Mouse (Mus musculus): ENCODE results near the gene Wdr38.

DNA sequence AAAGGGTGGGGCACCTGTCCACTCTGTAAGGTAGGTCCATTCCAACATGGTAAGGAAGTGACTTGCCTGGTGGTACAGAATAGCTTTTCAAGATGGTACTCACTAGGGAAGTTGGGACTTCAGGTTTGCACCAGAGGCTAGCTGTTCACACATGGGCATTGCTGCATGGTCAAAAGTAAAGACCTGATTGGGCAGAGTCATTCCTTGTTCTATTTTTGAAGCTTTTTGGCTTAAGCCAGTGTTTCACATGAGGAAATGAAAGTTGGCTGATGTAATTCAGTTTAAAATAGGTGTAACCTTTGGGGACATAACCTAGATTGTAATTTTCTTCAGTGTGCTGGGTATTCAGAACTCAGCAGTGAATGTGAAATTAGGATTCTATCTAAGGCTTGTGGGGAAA, 14.0 kb downstream of the Wdr38 start:
- TF ChIP-seq CTCF (IDR thresholded peaks at IDR 0.05; ENCODE audit: borderline replicate concordance, control insufficient read depth, extremely low read depth, insufficient read depth, low read length, poor library complexity): no peak
- no peak for TF ChIP-seq POLR2A (IDR thresholded peaks at IDR 0.05; ENCODE audit: control insufficient read depth, extremely low read depth, insufficient read depth, low read length, poor library complexity)
